8 mouse cellular contexts compared by ENCODE assay signal in genomic region chr10:80917779-80918434, GRCm38 (mm10). TPM values are rescaled to one million over a fixed set of nuclear protein-coding genes. Genes with fewer than 3 reads are reported as not detected.
DNase-seq lines count a peak whose midpoint lies in the region; ATAC-seq lines count a peak whose summit lies in the region.

Gene Lmnb2, minus strand, starts transcription at chr10:80918245.

- peak; percentile 30 for ATAC-seq in common myeloid progenitor, adult 5-6 weeks (replicated peaks; ENCODE audit: low read depth, poor library complexity, severe bottlenecking)
- peak; percentile 57 for ATAC-seq in intestine, embryonic 16.5 days

- peaks cover 37% of the 10 kb centered on the region for H3K4me1 ChIP-seq in intestine, embryonic 16.5 days (ENCODE audit: control insufficient read depth, insufficient read depth, low read length)

- H3K4me3 ChIP-seq in intestine, embryonic 16.5 days (ENCODE audit: low read length), result peak within 1 kb of the TSS; percentile 94

- WGBS in intestine, embryonic 16.5 days, result under 1% methylated on average over 61 of the region's 61 CpGs

- H3K4me2 ChIP-seq in intestine, embryonic 16.5 days (ENCODE audit: low read depth, low read length), result peak within 1 kb of the TSS; percentile 97

- intact Hi-C loops in gastrocnemius, postnatal 36 days (cut with DNase I), result no loop called here
- intact Hi-C loops in gastrocnemius, postnatal 14 days (cut with DNase I; ENCODE audit: low total_unique reads), result no loop called here
- intact Hi-C loops in left cerebral cortex, postnatal 36 days (cut with DNase I), result loop anchor here (10.0 kb wide), 1 partner anchor 167 kb away; no protein-coding TSS in a partner anchor

- 0 out of 2 replicates have a peak, but pooled peaks cover under 1% of the 10 kb centered on the region for H3K36me3 ChIP-seq in intestine, embryonic 16.5 days (ENCODE audit: control insufficient read depth, insufficient read depth, low read length)

- peak within 1 kb of the TSS; percentile 84 for H3K27ac ChIP-seq in intestine, embryonic 16.5 days (ENCODE audit: low read length)

- H3K9me3 ChIP-seq in intestine, embryonic 16.5 days (ENCODE audit: control insufficient read depth, low read length), result no peaks in the 10 kb centered on the region

- no peaks in the 10 kb centered on the region for H3K27me3 ChIP-seq in intestine, embryonic 16.5 days (replicated peaks; ENCODE audit: control insufficient read depth, insufficient read depth, low read length)

- H3K9ac ChIP-seq in intestine, embryonic 16.5 days (ENCODE audit: low read depth, low read length), result peak within 1 kb of the TSS; percentile 95

- peak; percentile 67 for DNase-seq in gastrocnemius, adult 18-20 months (ENCODE audit: low spot score)
- no peak for DNase-seq in gastrocnemius, postnatal 36 days
- DNase-seq in gastrocnemius, postnatal 14 days, result peak; percentile 75
- peak; percentile 87 to 89 for DNase-seq in left cerebral cortex, postnatal 36 days (ENCODE audit: low spot score in 2 of 2)
- DNase-seq in mesoderm, embryonic 11.5 days (ENCODE audit: low read depth, low spot score), result peak; percentile 73
- peak; percentile 82 for DNase-seq in right cerebral cortex, postnatal 36 days (ENCODE audit: low spot score in 2 of 2)

RNA-seq across cellular contexts. Expression of gene Lmnb2, which starts in this region (rescaled TPM):
- total RNA-seq in gastrocnemius, adult 18-20 months (2021), result 1 to 10 TPM; 2.7 to 3.2 TPM
- total RNA-seq in gastrocnemius, postnatal 36 days (2021), result 1 to 10 TPM; 2.6 to 3.1 TPM
- total RNA-seq in common myeloid progenitor, adult 5-6 weeks (2017), result 44.0 and 46.6 TPM in 2 replicates
- 10 to 100 TPM in 1 of 2 experiments, 1 to 10 TPM in 1; 9.4 to 14.3 TPM for total RNA-seq in gastrocnemius, postnatal 14 days (2021)
- 38.6 and 41.0 TPM in 2 replicates for polyA plus RNA-seq in intestine, embryonic 16.5 days (2015; fragmentation: Nextera tagmentation; extraction: Ambion mirVana)
- 10 to 100 TPM; 17.6 to 21.2 TPM for total RNA-seq in left cerebral cortex, postnatal 36 days (2021)

Comparison
In these comparisons a context has a peak if more than half of its experiments do, and no peak if none do; other contexts are left out.
1. DNase-seq: peak in gastrocnemius, adult 18-20 months (single experiment), gastrocnemius, postnatal 14 days (single experiment), left cerebral cortex, postnatal 36 days (2 of 2), mesoderm, embryonic 11.5 days (single experiment) and right cerebral cortex, postnatal 36 days (2 of 2); none in gastrocnemius, postnatal 36 days (0 of 2).